In genomic region chr11:85524841-85525500, GRCm38 (mm10) we compare ENCODE assay signal across 8 mouse cellular contexts.
DNase-seq lines count a peak whose midpoint lies in the region; ATAC-seq and TF ChIP-seq lines count a peak whose summit lies in the region.

No protein-coding gene starts in this region.

- H3K27me3 ChIP-seq in embryonic facial prominence, embryonic 11.5 days (ENCODE audit: control insufficient read depth, insufficient read depth, low read length), result no peaks in the 10 kb centered on the region
- H3K27me3 ChIP-seq in liver, embryonic 11.5 days (replicated peaks; ENCODE audit: control insufficient read depth, insufficient read depth, low read length), result 0 out of 2 replicates have a peak, but pooled peaks cover 2% of the 10 kb centered on the region
- peaks cover 7% of the 10 kb centered on the region for H3K27me3 ChIP-seq in midbrain, postnatal 0 days (ENCODE audit: insufficient read depth, low read length)

- TF ChIP-seq CTCF in bone marrow macrophage, adult 2 months (IDR thresholded peaks at IDR 0.05; ENCODE audit: low read depth, low read length), result no peak; the same call in 1 of the 2 replicates
- no peak for TF ChIP-seq CTCF in midbrain, postnatal 0 days (IDR thresholded peaks at IDR 0.05)

- H3K36me3 ChIP-seq in embryonic facial prominence, embryonic 11.5 days (replicated peaks; ENCODE audit: control insufficient read depth, insufficient read depth, low read depth, low read length), result no peaks in the 10 kb centered on the region
- H3K36me3 ChIP-seq in liver, embryonic 11.5 days (ENCODE audit: control insufficient read depth, insufficient read depth, low read length), result no peaks in the 10 kb centered on the region
- no peaks in the 10 kb centered on the region for H3K36me3 ChIP-seq in midbrain, postnatal 0 days (ENCODE audit: insufficient read depth, low read length)

- H3K9me3 ChIP-seq in embryonic facial prominence, embryonic 11.5 days (replicated peaks; ENCODE audit: control insufficient read depth, low read length), result no peaks in the 10 kb centered on the region
- H3K9me3 ChIP-seq in liver, embryonic 11.5 days (ENCODE audit: control insufficient read depth, low read length), result no peaks in the 10 kb centered on the region
- H3K9me3 ChIP-seq in midbrain, postnatal 0 days (ENCODE audit: low read length), result no peaks in the 10 kb centered on the region

- 0 out of 2 replicates have a peak overlapping the region, but pooled peaks have one; percentile 13 for H3K4me2 ChIP-seq in embryonic facial prominence, embryonic 11.5 days (ENCODE audit: low read depth, low read length)
- H3K4me2 ChIP-seq in liver, embryonic 11.5 days, result no peak overlapping the region; the same call in 1 of the 2 replicates
- peak overlapping the region; percentile 62 for H3K4me2 ChIP-seq in midbrain, postnatal 0 days (ENCODE audit: low read depth, low read length, poor library complexity, severe bottlenecking)

- ATAC-seq in embryonic facial prominence, embryonic 11.5 days (replicated peaks; ENCODE audit: insufficient number of reproducible peaks, low FRiP score, low TSS enrichment, low read depth), result no peak
- ATAC-seq in liver, embryonic 11.5 days (replicated peaks; ENCODE audit: low FRiP score), result no peak
- no peak for ATAC-seq in midbrain, postnatal 0 days (ENCODE audit: low FRiP score)
- ATAC-seq in CD4-positive, CD25-positive, alpha-beta regulatory T cell, adult 4 months, result no peak
- no peak for ATAC-seq in inflammation-experienced regulatory T-cells, adult 6 months

- H3K9ac ChIP-seq in embryonic facial prominence, embryonic 11.5 days (replicated peaks; ENCODE audit: low read length), result peak overlapping the region; percentile 15; the same call in 1 of the 2 replicates
- no peak overlapping the region for H3K9ac ChIP-seq in liver, embryonic 11.5 days (ENCODE audit: low read depth, low read length)
- no peak overlapping the region for H3K9ac ChIP-seq in midbrain, postnatal 0 days (replicated peaks; ENCODE audit: low read length, poor library complexity, severe bottlenecking)

- peak overlapping the region; percentile 30 for H3K4me3 ChIP-seq in bone marrow macrophage, adult 2 months (ENCODE audit: insufficient read depth, low read length)
- no peak overlapping the region for H3K4me3 ChIP-seq in embryonic facial prominence, embryonic 11.5 days (ENCODE audit: low read depth, low read length)
- H3K4me3 ChIP-seq in liver, embryonic 11.5 days (ENCODE audit: low read depth, low read length), result no peak overlapping the region
- no peak overlapping the region for H3K4me3 ChIP-seq in midbrain, postnatal 0 days (ENCODE audit: low read depth, low read length)

- H3K27ac ChIP-seq in bone marrow macrophage, adult 2 months (ENCODE audit: insufficient read depth, low read depth, low read length), result peak overlapping the region; percentile 75
- H3K27ac ChIP-seq in embryonic facial prominence, embryonic 11.5 days (replicated peaks; ENCODE audit: low read depth, low read length), result 0 out of 2 replicates have a peak overlapping the region, but pooled peaks have one; percentile 43
- H3K27ac ChIP-seq in liver, embryonic 11.5 days (ENCODE audit: low read depth, low read length), result 0 out of 2 replicates have a peak overlapping the region, but pooled peaks have one; percentile 37
- no peak overlapping the region for H3K27ac ChIP-seq in midbrain, postnatal 0 days (ENCODE audit: low read depth, low read length)

- 14% methylated on average over 16 of the region's 16 CpGs for WGBS in embryonic facial prominence, embryonic 11.5 days
- WGBS in liver, embryonic 11.5 days, result 38% methylated on average over 16 of the region's 16 CpGs
- WGBS in midbrain, postnatal 0 days, result 11% methylated on average over 16 of the region's 16 CpGs

- H3K4me1 ChIP-seq in bone marrow macrophage, adult 2 months (ENCODE audit: control insufficient read depth, insufficient read depth, low read length), result peaks cover 46% of the 10 kb centered on the region
- peaks cover 6% of the 10 kb centered on the region for H3K4me1 ChIP-seq in embryonic facial prominence, embryonic 11.5 days (ENCODE audit: control insufficient read depth, insufficient read depth, low read length)
- H3K4me1 ChIP-seq in liver, embryonic 11.5 days (replicated peaks; ENCODE audit: control insufficient read depth, insufficient read depth, low read length), result peaks cover 23% of the 10 kb centered on the region
- peaks cover 7% of the 10 kb centered on the region; the same call in 1 of the 2 replicates for H3K4me1 ChIP-seq in midbrain, postnatal 0 days (ENCODE audit: insufficient read depth, low read length)

- peak; percentile 31 for DNase-seq in embryonic facial prominence, embryonic 11.5 days (ENCODE audit: low spot score)
- peak; percentile 77 to 82 for DNase-seq in heart, adult 9 months (ENCODE audit: low spot score in 2 of 2)
- peak; percentile 59 for DNase-seq in kidney, adult 18-20 months
- DNase-seq in liver, embryonic 11.5 days (ENCODE audit: low spot score), result no peak
- peak; percentile 37 for DNase-seq in midbrain, postnatal 0 days (ENCODE audit: low spot score)

- TF ChIP-seq POLR2A in bone marrow macrophage, adult 2 months (IDR thresholded peaks at IDR 0.05; ENCODE audit: borderline replicate concordance, low read depth, low read length), result no peak
